Mouse (Mus musculus): ENCODE measurements around the gene Slc25a11.

- TF ChIP-seq CTCF (IDR thresholded peaks at IDR 0.05; ENCODE audit: low read depth, low read length) (no peak), POLR2A (IDR thresholded peaks at IDR 0.05; ENCODE audit: extremely low read depth, insufficient read depth, low read length) (no peak)
These were observed 18.8 kb downstream of the Slc25a11 start for GRCm38 (mm10) chr11:70628431-70628830.
